Mouse (Mus musculus) forebrain, embryonic 16.5 days (tissue): ENCODE measurements around the gene Cdk8. TPM values are rescaled to one million over a fixed set of nuclear protein-coding genes. Genes with fewer than 3 reads are reported as not detected.

Source experiments
- ATAC-seq: fragments of 200-750 bp; cut with Nextera tagmentation; 2 replicates; pipeline ENCODE4 v1.8.0; 2017; ENCODE audit warnings: mild to moderate bottlenecking, moderate library complexity
- H3K27ac ChIP-seq: fragments of 300-500 bp; sonication (generic); 2 replicates; pipeline ENCODE4 v1.5.1; 2014; ENCODE audit warnings: low read length, control low read depth
- H3K27me3 ChIP-seq: fragments of 300-500 bp; sonication (generic); replicated peaks from 2 replicates; pipeline ENCODE4 v1.6.1; 2014; ENCODE audit warnings: low read length; ENCODE audit not compliant: control insufficient read depth, insufficient read depth
- H3K36me3 ChIP-seq: fragments of 300-500 bp; sonication (generic); 2 replicates; pipeline ENCODE4 v1.6.1; 2014; ENCODE audit not compliant: control insufficient read depth, insufficient read depth
- H3K4me1 ChIP-seq: fragments of 300-500 bp; sonication (generic); replicated peaks from 2 replicates; pipeline ENCODE4 v1.6.1; 2014; ENCODE audit warnings: low read length; ENCODE audit not compliant: control insufficient read depth, insufficient read depth
- H3K4me2 ChIP-seq: fragments of 300-500 bp; sonication (generic); 2 replicates; pipeline ENCODE4 v1.6.1; 2014; ENCODE audit warnings: mild to moderate bottlenecking, low read length, control low read depth
- H3K4me3 ChIP-seq: fragments of 300-500 bp; sonication (generic); replicated peaks from 2 replicates; pipeline ENCODE4 v1.5.1; 2014; ENCODE audit warnings: mild to moderate bottlenecking, low read length, control low read depth
- H3K9ac ChIP-seq: fragments of 300-500 bp; sonication (generic); replicated peaks from 2 replicates; pipeline ENCODE4 v1.6.1; 2014; ENCODE audit warnings: low read depth, low read length, control low read depth
- H3K9me3 ChIP-seq: fragments of 300-500 bp; sonication (generic); 2 replicates; pipeline ENCODE4 v1.6.1; 2016; ENCODE audit warnings: low read length; ENCODE audit not compliant: control insufficient read depth
- WGBS: fragments of 180-500 bp; shearing (Covaris S2); extraction: QIAGEN DNeasy Blood & Tissue Kit; methylation state at CpG from one replicate; pipeline ENCODE4 v1.1.7; 2014; 5-methylcytosine and 5-hydroxymethylcytosine counted together
- polyA plus RNA-seq: library from polyadenylated mRNA; unstranded; fragments of >200 nt; fragmentation: Nextera tagmentation; extraction: Ambion mirVana; gene quantifications from 2 replicates; pipeline ENCODE4 v1.2.1, GENCODE M21; 2015

Cdk8 gene
- polyA plus RNA-seq, 1 experiment from 2014 or later = 18.0 TPM

DNA sequence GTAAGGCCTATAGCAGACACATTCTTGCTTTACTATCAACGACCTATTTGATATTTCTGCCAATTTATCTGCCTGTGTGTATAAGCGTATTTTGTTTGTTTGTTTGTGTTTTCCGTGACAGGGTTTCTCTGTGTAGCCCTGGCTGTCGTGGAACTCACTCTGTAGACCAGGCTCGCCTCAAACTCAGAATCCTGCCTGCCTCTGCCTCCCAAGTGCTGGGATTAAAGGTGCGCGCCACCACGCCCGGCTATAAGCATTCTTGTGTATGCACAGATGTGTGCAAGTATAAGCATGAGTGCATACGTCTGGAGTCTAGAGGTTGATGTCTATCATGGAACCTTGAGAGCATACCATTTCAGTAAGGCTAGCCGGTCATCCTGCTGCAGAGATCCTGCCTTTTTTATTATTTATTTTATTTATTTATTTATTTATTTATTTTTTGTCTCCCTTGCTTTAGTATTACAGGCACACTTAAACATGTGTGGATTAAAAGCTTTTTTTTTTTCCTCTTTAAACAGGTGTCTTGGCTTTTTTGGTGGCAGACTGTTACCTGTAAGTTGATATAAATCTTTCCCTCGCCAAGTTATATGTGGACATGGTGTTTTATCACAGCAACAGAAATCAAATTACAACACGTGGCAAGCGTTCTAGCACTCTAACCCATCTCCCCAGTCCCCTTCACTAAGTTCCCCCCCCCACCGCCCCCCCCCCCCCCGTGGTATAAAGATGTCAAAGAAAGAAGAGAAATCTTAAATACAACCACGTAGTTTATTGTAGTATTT is 970 bp upstream of the Cdk8 start:
- H3K9me3 ChIP-seq = no peaks in the 10 kb centered on the region
- WGBS = 54% methylated on average over 17 of the region's 17 CpGs
- no peak for ATAC-seq
- H3K4me3 ChIP-seq = peak overlapping the region; percentile 81
- no peaks in the 10 kb centered on the region for H3K36me3 ChIP-seq
- peaks cover 17% of the 10 kb centered on the region for H3K4me1 ChIP-seq
- no peaks in the 10 kb centered on the region for H3K27me3 ChIP-seq
- peak overlapping the region; percentile 99; the same call in 1 of the 2 replicates for H3K27ac ChIP-seq
- H3K4me2 ChIP-seq = peak overlapping the region; percentile 58
- H3K9ac ChIP-seq = peak overlapping the region; percentile 86

DNA sequence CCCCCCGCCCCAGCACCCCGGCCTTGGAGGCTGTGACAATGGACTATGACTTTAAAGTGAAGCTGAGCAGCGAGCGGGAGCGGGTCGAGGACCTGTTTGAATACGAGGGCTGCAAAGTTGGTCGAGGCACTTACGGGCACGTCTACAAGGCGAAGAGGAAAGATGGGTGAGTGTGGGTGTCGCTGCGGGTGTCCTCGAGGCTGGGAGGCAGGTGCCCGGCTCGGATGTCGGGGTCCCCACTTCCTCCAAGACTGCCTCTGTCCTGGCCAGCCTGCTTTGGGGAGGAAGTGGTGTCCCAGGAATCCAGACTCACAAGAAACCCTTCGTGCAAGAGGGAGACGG is 596 bp downstream of the Cdk8 start:
- H3K4me3 ChIP-seq = peak overlapping the region; percentile 81
- no peaks in the 10 kb centered on the region for H3K36me3 ChIP-seq
- ATAC-seq = no peak; the same call in 1 of the 2 replicates
- peak overlapping the region; percentile 99 for H3K27ac ChIP-seq
- H3K9me3 ChIP-seq = no peaks in the 10 kb centered on the region
- no peaks in the 10 kb centered on the region for H3K27me3 ChIP-seq
- peak overlapping the region; percentile 72 for H3K4me2 ChIP-seq
- peaks cover 17% of the 10 kb centered on the region for H3K4me1 ChIP-seq
- under 1% methylated on average over 19 of the region's 19 CpGs for WGBS
- H3K9ac ChIP-seq = peak overlapping the region; percentile 86

DNA sequence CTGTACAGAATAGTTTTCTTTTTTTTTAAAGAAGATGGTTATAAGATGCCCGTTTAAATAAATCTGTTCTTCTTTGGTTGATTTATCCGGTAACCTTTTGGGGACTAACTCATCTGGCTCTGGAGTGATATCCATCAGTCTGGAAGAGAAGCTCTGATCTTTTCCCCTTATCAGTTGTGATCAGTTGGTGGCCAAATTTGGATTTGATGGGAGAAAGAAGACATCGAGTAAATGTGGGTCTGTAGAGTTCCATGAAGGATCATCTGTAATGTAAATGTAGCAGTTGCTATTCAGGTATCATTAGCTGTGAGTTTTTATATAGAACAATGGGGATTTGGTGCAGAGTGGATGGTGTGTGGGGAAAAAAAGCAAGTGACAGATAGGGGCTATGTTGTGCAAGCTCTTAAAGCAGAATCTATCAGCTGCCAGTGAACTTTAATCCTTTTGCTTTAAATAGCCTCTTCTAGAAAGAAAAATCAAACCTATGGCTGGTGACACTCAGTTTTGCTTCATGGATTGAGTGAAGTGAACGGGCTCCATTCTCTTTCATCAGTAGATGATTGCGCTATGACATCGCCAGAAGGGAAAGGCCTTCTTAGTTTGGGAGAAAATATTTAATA is 1.1 kb downstream of the Cdk8 start:
- H3K4me3 ChIP-seq = peak overlapping the region; percentile 81
- peak overlapping the region; percentile 86 for H3K9ac ChIP-seq
- no peaks in the 10 kb centered on the region for H3K36me3 ChIP-seq
- no peaks in the 10 kb centered on the region for H3K27me3 ChIP-seq
- no peaks in the 10 kb centered on the region for H3K9me3 ChIP-seq
- peak overlapping the region; percentile 72 for H3K4me2 ChIP-seq
- peaks cover 17% of the 10 kb centered on the region for H3K4me1 ChIP-seq
- no peak overlapping the region for H3K27ac ChIP-seq
- 28% methylated on average over 6 of the region's 6 CpGs for WGBS
- no peak for ATAC-seq

DNA sequence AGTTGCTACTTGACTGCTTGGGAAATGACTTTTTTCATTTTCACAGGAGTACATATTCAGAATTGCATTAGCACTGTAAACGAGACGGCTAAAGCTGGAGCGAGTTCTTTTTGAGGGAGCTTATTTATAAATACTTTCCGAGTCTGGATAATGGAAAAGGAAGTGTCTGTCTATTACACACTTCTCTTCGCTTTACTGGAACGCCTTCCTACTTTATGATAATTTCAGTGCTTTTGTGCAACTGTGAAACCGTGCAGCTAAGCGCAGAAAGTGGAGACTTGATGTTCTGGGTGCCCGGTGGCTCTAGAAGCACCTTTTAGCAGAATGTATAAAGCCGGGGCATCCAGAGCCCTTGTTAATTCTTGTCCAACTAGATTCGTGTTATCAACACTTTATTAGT is 1.8 kb downstream of the Cdk8 start:
- Histone ChIP-seq H3K27me3 (no peaks in the 10 kb centered on the region), H3K4me3 (peak overlapping the region; percentile 81), H3K4me1 (peaks cover 17% of the 10 kb centered on the region), H3K36me3 (no peaks in the 10 kb centered on the region), H3K27ac (no peak overlapping the region), H3K4me2 (peak overlapping the region; percentile 72), H3K9ac (0 out of 2 replicates have a peak overlapping the region, but pooled peaks have one; percentile 6), H3K9me3 (no peaks in the 10 kb centered on the region)
- no peak for ATAC-seq
- WGBS = 45% methylated on average over 11 of the region's 11 CpGs

DNA sequence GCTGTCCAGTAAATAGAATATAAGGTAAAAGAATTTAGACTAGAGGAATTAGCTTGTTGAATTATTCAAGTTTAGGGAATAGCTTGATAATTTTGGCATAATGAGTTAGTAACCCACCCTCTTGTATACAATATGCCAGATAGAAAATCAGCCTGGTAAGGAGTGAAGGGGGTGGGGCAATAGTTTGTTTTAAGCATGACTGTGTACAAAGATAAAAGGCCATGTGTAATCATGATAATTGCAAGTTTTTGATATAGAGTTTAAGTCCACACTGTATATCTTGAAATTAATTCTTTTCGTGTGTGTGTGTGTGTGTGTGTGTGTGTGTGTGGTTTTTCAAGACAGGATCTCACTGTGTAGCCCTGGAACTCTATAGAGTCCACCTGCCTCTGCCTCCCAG is 3.3 kb downstream of the Cdk8 start:
- Histone ChIP-seq H3K9me3 (no peaks in the 10 kb centered on the region), H3K9ac (no peak overlapping the region), H3K36me3 (no peaks in the 10 kb centered on the region), H3K4me2 (no peak overlapping the region), H3K27me3 (no peaks in the 10 kb centered on the region), H3K4me1 (peaks cover 17% of the 10 kb centered on the region), H3K27ac (no peak overlapping the region), H3K4me3 (no peak overlapping the region)
- WGBS = 88% methylated on average over 1 of the region's 1 CpGs
- no peak for ATAC-seq

DNA sequence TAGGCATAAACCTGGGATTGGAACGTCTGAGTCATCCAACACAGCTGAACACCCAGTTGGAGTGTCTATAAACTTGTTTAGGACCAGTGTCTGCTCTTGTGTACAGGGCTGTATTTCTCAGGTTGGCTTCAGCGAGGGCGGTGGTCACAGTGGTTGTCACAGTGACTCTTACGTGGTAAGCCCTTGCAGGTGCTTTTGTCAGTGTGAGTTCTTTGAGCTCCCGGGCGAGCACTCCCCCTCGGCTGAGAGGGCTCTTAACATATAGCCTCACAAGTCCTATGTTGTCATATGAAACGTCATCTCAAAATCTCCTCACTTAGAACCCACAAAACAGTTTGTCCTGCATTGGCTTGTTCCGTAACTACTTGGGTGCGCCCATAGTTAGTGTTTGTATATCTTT is 7.2 kb downstream of the Cdk8 start:
- no peak overlapping the region for H3K9ac ChIP-seq
- no peaks in the 10 kb centered on the region for H3K9me3 ChIP-seq
- no peak overlapping the region for H3K4me3 ChIP-seq
- H3K4me2 ChIP-seq = no peak overlapping the region
- H3K4me1 ChIP-seq = peaks cover 9% of the 10 kb centered on the region
- WGBS = 87% methylated on average over 10 of the region's 10 CpGs
- ATAC-seq = no peak
- no peak overlapping the region for H3K27ac ChIP-seq
- no peaks in the 10 kb centered on the region for H3K27me3 ChIP-seq
- H3K36me3 ChIP-seq = no peaks in the 10 kb centered on the region

DNA sequence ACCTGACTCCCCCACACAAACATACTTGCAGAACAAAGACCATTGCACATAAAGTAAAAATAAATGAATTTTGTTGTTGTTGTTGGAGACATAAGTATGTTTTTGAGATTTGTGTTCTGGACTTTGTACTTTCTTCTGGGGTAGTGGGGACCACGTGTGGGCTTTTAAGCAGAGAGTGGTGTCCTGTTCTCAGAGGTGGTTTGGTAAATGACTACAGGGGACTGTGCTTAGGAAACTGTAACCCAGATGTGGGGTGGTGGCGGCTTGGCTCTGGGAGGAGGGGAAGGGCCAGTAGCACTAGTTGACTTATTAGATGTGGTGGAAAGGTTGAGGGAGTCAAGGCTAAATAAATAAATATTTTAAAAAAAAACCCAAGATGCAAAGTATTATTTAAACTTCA is 9.7 kb downstream of the Cdk8 start:
- ATAC-seq = no peak
- Histone ChIP-seq H3K27ac (no peak overlapping the region), H3K4me2 (no peak overlapping the region), H3K4me1 (no peaks in the 10 kb centered on the region), H3K9ac (no peak overlapping the region), H3K4me3 (no peak overlapping the region), H3K9me3 (no peaks in the 10 kb centered on the region), H3K36me3 (no peaks in the 10 kb centered on the region), H3K27me3 (no peaks in the 10 kb centered on the region)
- WGBS = 92% methylated on average over 2 of the region's 2 CpGs

DNA sequence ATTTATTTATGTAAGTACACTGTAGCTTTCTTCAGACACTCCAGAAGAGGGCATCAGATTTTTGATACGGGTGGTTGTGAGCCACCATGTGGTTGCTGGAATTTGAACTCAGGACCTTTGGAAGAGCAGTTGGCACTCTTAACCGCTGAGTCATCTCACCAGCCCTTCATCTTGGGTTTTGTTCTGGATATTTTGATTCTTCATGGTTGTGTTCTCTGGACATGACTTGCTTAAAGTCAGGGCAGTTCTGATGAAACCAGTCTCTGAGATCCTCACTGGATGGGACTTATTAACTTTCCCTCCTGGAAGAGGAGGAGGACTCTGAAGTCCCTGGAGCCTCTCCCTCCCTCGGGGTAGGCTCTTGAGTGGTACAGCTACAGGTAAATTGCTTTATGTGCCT is 10.2 kb downstream of the Cdk8 start:
- Histone ChIP-seq H3K4me3 (no peak overlapping the region), H3K4me1 (no peaks in the 10 kb centered on the region), H3K36me3 (no peaks in the 10 kb centered on the region), H3K4me2 (no peak overlapping the region), H3K9ac (no peak overlapping the region), H3K27me3 (no peaks in the 10 kb centered on the region), H3K27ac (no peak overlapping the region), H3K9me3 (no peaks in the 10 kb centered on the region)
- WGBS = 97% methylated on average over 3 of the region's 3 CpGs
- no peak for ATAC-seq

DNA sequence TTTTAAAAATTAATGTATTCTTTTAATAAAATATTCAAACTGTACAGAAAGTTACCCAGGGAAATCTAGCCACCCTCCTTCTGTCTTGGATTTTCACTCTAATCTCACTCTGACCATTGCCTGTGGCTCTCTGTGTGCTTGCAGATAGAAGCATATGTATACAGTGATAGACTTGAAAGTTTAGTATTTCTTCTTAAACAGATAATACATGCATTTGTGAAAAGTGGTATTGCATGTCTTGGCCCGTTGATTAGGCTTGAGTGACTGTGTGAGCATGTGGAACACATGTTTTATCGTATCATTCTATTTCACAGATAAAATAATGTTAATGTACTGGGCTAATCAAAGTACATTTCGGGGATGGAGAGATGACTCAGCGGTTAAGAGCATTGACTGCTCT is 14.2 kb downstream of the Cdk8 start:
- no peak overlapping the region for H3K4me2 ChIP-seq
- H3K36me3 ChIP-seq = no peaks in the 10 kb centered on the region
- no peak overlapping the region for H3K27ac ChIP-seq
- no peak for ATAC-seq
- WGBS = 97% methylated on average over 4 of the region's 4 CpGs
- no peak overlapping the region for H3K4me3 ChIP-seq
- H3K9ac ChIP-seq = no peak overlapping the region
- no peaks in the 10 kb centered on the region for H3K4me1 ChIP-seq
- no peaks in the 10 kb centered on the region for H3K9me3 ChIP-seq
- no peaks in the 10 kb centered on the region for H3K27me3 ChIP-seq
